Mouse (Mus musculus) ES-E14 (cell line): ENCODE measurements around the gene Rbfox2.

Experiments
- CHD2 ChIP-seq: IDR thresholded peaks from 2 replicates; pipeline ENCODE4 v1.6.1; 2014; ENCODE audit warnings: mild to moderate bottlenecking, low read depth, low read length, inconsistent platforms
- HCFC1 ChIP-seq: IDR thresholded peaks from 2 replicates; pipeline ENCODE4 v1.6.1; 2012; ENCODE audit warnings: low read length, inconsistent platforms, borderline replicate concordance; ENCODE audit not compliant: insufficient read depth
- MAFK ChIP-seq: IDR thresholded peaks from 2 replicates; pipeline ENCODE4 v1.6.1; 2014; ENCODE audit warnings: mild to moderate bottlenecking, low read depth, low read length, inconsistent platforms; ENCODE audit not compliant: insufficient read depth
- ZNF384 ChIP-seq: IDR thresholded peaks from 2 replicates; pipeline ENCODE4 v1.6.1; 2012; ENCODE audit warnings: low read depth, low read length, inconsistent platforms

DNA sequence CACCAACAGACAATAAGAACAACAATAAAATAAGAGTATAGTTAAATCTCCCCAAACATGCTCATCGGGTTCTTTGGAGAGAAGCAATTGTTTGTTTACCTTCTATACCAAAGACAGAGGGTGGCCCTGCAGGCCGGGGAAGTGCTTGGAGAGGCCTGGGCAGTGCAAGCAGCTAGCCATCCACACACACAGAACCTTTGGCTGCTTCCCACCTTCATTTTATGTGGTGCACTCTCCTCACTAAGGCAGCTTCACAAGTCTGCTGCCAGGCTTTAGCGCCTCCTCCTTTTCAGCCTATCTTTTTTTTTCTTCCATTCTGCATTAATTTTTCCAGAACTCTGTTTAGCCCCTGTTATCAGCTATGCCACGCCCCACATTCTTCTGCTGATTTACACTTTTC is 165.1 kb downstream of the Rbfox2 start:
- TF ChIP-seq ZNF384 (no peak), HCFC1 (no peak), MAFK (no peak), CHD2 (no peak)
